Mouse (Mus musculus) heart, adult 2 months (tissue): ENCODE measurements around the gene Aqr.

Experiments
- CTCF ChIP-seq: fragments of 200-600 bp; IDR thresholded peaks from 2 replicates; pipeline ENCODE4 v1.8.1; 2022; ENCODE audit warnings: antibody characterized with exemption, mild to moderate bottlenecking, moderate library complexity
- POLR2A ChIP-seq: fragments of 200-500 bp; IDR thresholded peaks from 2 replicates; pipeline ENCODE4 v1.6.1; 2011; ENCODE audit warnings: mild to moderate bottlenecking, low read depth, low read length, control low read depth; ENCODE audit not compliant: insufficient read depth

GRCm38 (mm10) chr2:114060071-114060591 lies 126.7 kb downstream of the Aqr start:
- TF ChIP-seq POLR2A (no peak), CTCF (no peak)
